Mouse (Mus musculus) midbrain, embryonic 13.5 days (tissue): ENCODE measurements around the gene Dpep2nb. TPM values are rescaled to one million over a fixed set of nuclear protein-coding genes. Genes with fewer than 3 reads are reported as not detected.
"Not testable (repeated sequence)": the region's sequence is repeated elsewhere in the genome, so short reads cannot be mapped to it uniquely, and the experiment has no call there.

Experiments
- ATAC-seq: fragments of 200-750 bp; cut with Nextera tagmentation; 2 replicates; pipeline ENCODE4 v1.8.0; 2017; ENCODE audit warnings: mild to moderate bottlenecking, moderate TSS enrichment, moderate library complexity
- H3K27ac ChIP-seq: fragments of 300-500 bp; sonication (generic); 2 replicates; pipeline ENCODE4 v1.5.1; 2015; ENCODE audit warnings: inconsistent platforms, mild to moderate bottlenecking, moderate library complexity
- H3K27me3 ChIP-seq: fragments of 300-500 bp; sonication (generic); 2 replicates; pipeline ENCODE4 v1.6.1; 2015; ENCODE audit warnings: mild to moderate bottlenecking, inconsistent platforms
- H3K36me3 ChIP-seq: fragments of 300-500 bp; sonication (generic); 2 replicates; pipeline ENCODE4 v1.6.1; 2015; ENCODE audit warnings: mild to moderate bottlenecking, inconsistent platforms
- H3K4me1 ChIP-seq: fragments of 300-500 bp; sonication (generic); replicated peaks from 2 replicates; pipeline ENCODE4 v1.6.1; 2015; ENCODE audit warnings: inconsistent platforms
- H3K4me2 ChIP-seq: fragments of 300-500 bp; sonication (generic); replicated peaks from 2 replicates; pipeline ENCODE4 v1.6.1; 2015; ENCODE audit warnings: moderate library complexity, mild to moderate bottlenecking, inconsistent platforms
- H3K4me3 ChIP-seq: fragments of 300-500 bp; sonication (generic); replicated peaks from 2 replicates; pipeline ENCODE4 v1.5.1; 2015; ENCODE audit warnings: mild to moderate bottlenecking, inconsistent platforms
- H3K9ac ChIP-seq: fragments of 300-500 bp; sonication (generic); replicated peaks from 2 replicates; pipeline ENCODE4 v1.6.1; 2015; ENCODE audit warnings: mild to moderate bottlenecking, inconsistent platforms
- H3K9me3 ChIP-seq: fragments of 300-500 bp; sonication (generic); 2 replicates; pipeline ENCODE4 v1.6.1; 2016; ENCODE audit warnings: mild to moderate bottlenecking, inconsistent platforms
- WGBS: fragments of 180-500 bp; shearing (Covaris S2); methylation state at CpG from one replicate; pipeline ENCODE4 v1.1.7; 2015; 5-methylcytosine and 5-hydroxymethylcytosine counted together
- polyA plus RNA-seq: library from polyadenylated mRNA; unstranded; fragments of >200 nt; fragmentation: Nextera tagmentation; extraction: Ambion mirVana; gene quantifications from 2 replicates; pipeline ENCODE4 v1.2.1, GENCODE M21; 2015

The Dpep2nb gene
- polyA plus RNA-seq, 1 experiment from 2014 or later = not detected

GRCm38 (mm10) chr8:106001908-106002307 is 3.9 kb downstream of the Dpep2nb start:
- H3K36me3 ChIP-seq = no peaks in the 10 kb centered on the region
- WGBS = 90% methylated on average over 4 of the region's 4 CpGs
- H3K9ac ChIP-seq = no peak overlapping the region
- no peak for ATAC-seq
- no peaks in the 10 kb centered on the region for H3K9me3 ChIP-seq
- no peaks in the 10 kb centered on the region for H3K4me1 ChIP-seq
- no peak overlapping the region for H3K27ac ChIP-seq
- H3K27me3 ChIP-seq = 0 out of 2 replicates have a peak, but pooled peaks cover 4% of the 10 kb centered on the region
- no peak overlapping the region for H3K4me2 ChIP-seq
- no peak overlapping the region for H3K4me3 ChIP-seq

GRCm38 (mm10) chr8:105998971-105999370 is 6.8 kb downstream of the Dpep2nb start:
- no peaks in the 10 kb centered on the region for H3K9me3 ChIP-seq
- WGBS = 89% methylated on average over 2 of the region's 2 CpGs
- ATAC-seq = no peak

GRCm38 (mm10) chr8:105996359-105996758 is 9.4 kb downstream of the Dpep2nb start:
- no peaks in the 10 kb centered on the region for H3K36me3 ChIP-seq
- 72% methylated on average over 7 of the region's 7 CpGs for WGBS
- no peak overlapping the region for H3K4me3 ChIP-seq
- H3K9me3 ChIP-seq = no peaks in the 10 kb centered on the region
- H3K4me2 ChIP-seq = no peak overlapping the region
- H3K9ac ChIP-seq = no peak overlapping the region
- no peaks in the 10 kb centered on the region for H3K4me1 ChIP-seq
- ATAC-seq = no peak
- H3K27me3 ChIP-seq = 0 out of 2 replicates have a peak, but pooled peaks cover 4% of the 10 kb centered on the region
- no peak overlapping the region for H3K27ac ChIP-seq

More at GRCm38 (mm10) chr8:105998971-105999370, 6.8 kb downstream of the Dpep2nb start:
- no peak overlapping the region for H3K27ac ChIP-seq
- H3K4me2 ChIP-seq = no peak overlapping the region
- H3K4me1 ChIP-seq = no peaks in the 10 kb centered on the region
- H3K9ac ChIP-seq = no peak overlapping the region
- no peak overlapping the region for H3K4me3 ChIP-seq
- H3K36me3 ChIP-seq = no peaks in the 10 kb centered on the region
- H3K27me3 ChIP-seq = 0 out of 2 replicates have a peak, but pooled peaks cover 4% of the 10 kb centered on the region

- Histone ChIP-seq H3K27me3 (0 out of 2 replicates have a peak, but pooled peaks cover 5% of the 10 kb centered on the region), H3K4me3 (no peak overlapping the region), H3K9me3 (no peaks in the 10 kb centered on the region), H3K4me1 (peaks cover 5% of the 10 kb centered on the region; the same call in 1 of the 2 replicates), H3K9ac (no peak overlapping the region), H3K27ac (no peak overlapping the region), H3K4me2 (no peak overlapping the region), H3K36me3 (no peaks in the 10 kb centered on the region)
- WGBS = 59% methylated on average over 4 of the region's 4 CpGs
- ATAC-seq = no peak
Measured at GRCm38 (mm10) chr8:105993226-105993625, 12.5 kb downstream of the Dpep2nb start.

GRCm38 (mm10) chr8:105992499-105992898 is 13.3 kb downstream of the Dpep2nb start:
- H3K4me2 ChIP-seq = no peak overlapping the region
- H3K36me3 ChIP-seq = no peaks in the 10 kb centered on the region
- no peak overlapping the region for H3K4me3 ChIP-seq
- 64% methylated on average over 5 of the region's 5 CpGs for WGBS
- H3K27me3 ChIP-seq = 0 out of 2 replicates have a peak, but pooled peaks cover 5% of the 10 kb centered on the region
- H3K27ac ChIP-seq = no peak overlapping the region
- no peak overlapping the region for H3K9ac ChIP-seq
- no peaks in the 10 kb centered on the region for H3K9me3 ChIP-seq
- peaks cover 5% of the 10 kb centered on the region; the same call in 1 of the 2 replicates for H3K4me1 ChIP-seq
- ATAC-seq = no peak

GRCm38 (mm10) chr8:105991546-105991945 is 14.2 kb downstream of the Dpep2nb start:
- 88% methylated on average over 2 of the region's 2 CpGs for WGBS
- H3K9me3 ChIP-seq = no peaks in the 10 kb centered on the region
- no peak overlapping the region for H3K9ac ChIP-seq
- H3K36me3 ChIP-seq = no peaks in the 10 kb centered on the region
- ATAC-seq = no peak
- no peak overlapping the region for H3K27ac ChIP-seq
- H3K4me1 ChIP-seq = peaks cover 5% of the 10 kb centered on the region; the same call in 1 of the 2 replicates
- no peak overlapping the region for H3K4me2 ChIP-seq
- H3K4me3 ChIP-seq = no peak overlapping the region
- H3K27me3 ChIP-seq = 0 out of 2 replicates have a peak, but pooled peaks cover 5% of the 10 kb centered on the region

GRCm38 (mm10) chr8:105990856-105991387 is 14.9 kb downstream of the Dpep2nb start, which contains the start of gene Dus2:
TSS of gene Dus2 (plus strand) at chr8:105991337.
- Histone ChIP-seq H3K9me3 (no peaks in the 10 kb centered on the region), H3K4me1 (peaks cover 5% of the 10 kb centered on the region; the same call in 1 of the 2 replicates), H3K27ac (no peak within 1 kb of the TSS), H3K9ac (no peak within 1 kb of the TSS), H3K27me3 (0 out of 2 replicates have a peak, but pooled peaks cover 5% of the 10 kb centered on the region), H3K36me3 (no peaks in the 10 kb centered on the region), H3K4me3 (no peak within 1 kb of the TSS), H3K4me2 (0 out of 2 replicates have a peak within 1 kb of the TSS, but pooled peaks have one; percentile 14)
- 11% methylated on average over 15 of the region's 15 CpGs for WGBS
- 0 out of 2 replicates have a peak, but pooled peaks have one; percentile 53 for ATAC-seq

- Histone ChIP-seq H3K4me1 (peaks cover 5% of the 10 kb centered on the region; the same call in 1 of the 2 replicates), H3K4me3 (no peak overlapping the region), H3K27me3 (0 out of 2 replicates have a peak, but pooled peaks cover 5% of the 10 kb centered on the region), H3K4me2 (no peak overlapping the region), H3K9ac (no peak overlapping the region), H3K36me3 (no peaks in the 10 kb centered on the region), H3K27ac (no peak overlapping the region), H3K9me3 (no peaks in the 10 kb centered on the region)
- WGBS = 88% methylated on average over 11 of the region's 11 CpGs
- no peak for ATAC-seq
Measured at GRCm38 (mm10) chr8:105988546-105988945, 17.2 kb downstream of the Dpep2nb start.

GRCm38 (mm10) chr8:105983406-105983805 is 22.4 kb downstream of the Dpep2nb start:
- WGBS = 83% methylated on average over 11 of the region's 11 CpGs
- ATAC-seq, H3K4me2 ChIP-seq: not testable (repeated sequence)

GRCm38 (mm10) chr8:105981146-105981545 is 24.6 kb downstream of the Dpep2nb start:
- H3K27ac ChIP-seq = no peak overlapping the region

More at GRCm38 (mm10) chr8:105983406-105983805, 22.4 kb downstream of the Dpep2nb start:
- not testable (repeated sequence) for H3K36me3 ChIP-seq, H3K27me3 ChIP-seq, H3K9ac ChIP-seq, H3K9me3 ChIP-seq, H3K4me3 ChIP-seq, H3K4me1 ChIP-seq, H3K27ac ChIP-seq

GRCm38 (mm10) chr8:105979325-105979724 is 26.4 kb downstream of the Dpep2nb start, which contains the start of gene Dpep3:
TSS of gene Dpep3 (minus strand) at chr8:105979429.
- Histone ChIP-seq H3K27me3 (no peaks in the 10 kb centered on the region), H3K36me3 (no peaks in the 10 kb centered on the region), H3K4me1 (no peaks in the 10 kb centered on the region), H3K9ac (no peak within 1 kb of the TSS), H3K4me3 (no peak within 1 kb of the TSS), H3K9me3 (no peaks in the 10 kb centered on the region), H3K4me2 (no peak within 1 kb of the TSS), H3K27ac (no peak within 1 kb of the TSS)
- ATAC-seq = no peak
- WGBS = 94% methylated on average over 15 of the region's 15 CpGs

More at GRCm38 (mm10) chr8:105981146-105981545, 24.6 kb downstream of the Dpep2nb start:
- Histone ChIP-seq H3K9me3 (no peaks in the 10 kb centered on the region), H3K4me3 (no peak overlapping the region), H3K9ac (no peak overlapping the region), H3K4me1 (no peaks in the 10 kb centered on the region), H3K27me3 (no peaks in the 10 kb centered on the region), H3K36me3 (no peaks in the 10 kb centered on the region), H3K4me2 (no peak overlapping the region)
- ATAC-seq = no peak
- 92% methylated on average over 1 of the region's 1 CpGs for WGBS

GRCm38 (mm10) chr8:105975363-105975762 is 30.4 kb downstream of the Dpep2nb start:
- no peaks in the 10 kb centered on the region for H3K9me3 ChIP-seq
- WGBS = 61% methylated on average over 7 of the region's 7 CpGs
- no peaks in the 10 kb centered on the region for H3K27me3 ChIP-seq
- no peaks in the 10 kb centered on the region for H3K36me3 ChIP-seq
- ATAC-seq = no peak
- H3K4me2 ChIP-seq = no peak overlapping the region
- no peaks in the 10 kb centered on the region for H3K4me1 ChIP-seq
- H3K27ac ChIP-seq = no peak overlapping the region
- H3K4me3 ChIP-seq = no peak overlapping the region
- no peak overlapping the region for H3K9ac ChIP-seq
